Mouse (Mus musculus): ENCODE measurements around the gene Dcun1d5. TPM values are rescaled to one million over a fixed set of nuclear protein-coding genes. Genes with fewer than 3 reads are reported as not detected.

Gene Dcun1d5
- total and polyA plus RNA-seq, 3 experiments = 187 to 242 TPM; not detected in 1

- TF ChIP-seq SIN3A (IDR thresholded peaks at IDR 0.05; ENCODE audit: low read length) (peak; percentile 86), ZC3H11A (IDR thresholded peaks at IDR 0.05; ENCODE audit: low read depth, low read length) (0 out of 2 replicates have a peak, but pooled peaks have one; percentile 11)
These were observed 16.9 kb upstream of the Dcun1d5 start (continued) for GRCm38 (mm10) chr9:7167339-7167998.

- Histone ChIP-seq H3K4me3 (ENCODE audit: control insufficient read depth in 1 of 2, insufficient read depth in 1 of 2, low read depth in 2 of 2, low read length in 2 of 2) (no peak overlapping the region), H3K9me3 (replicated peaks; ENCODE audit: insufficient read depth, low read length) (no peaks in the 10 kb centered on the region), H3K36me3 (ENCODE audit: control insufficient read depth in 1 of 2, insufficient read depth in 2 of 2, low read length in 2 of 2) (0 out of 4 replicates have a peak, but pooled peaks cover 0 to 2% of the 10 kb centered on the region in 2 experiments), H3K9ac (ENCODE audit: control insufficient read depth, low read depth, low read length, poor library complexity, severe bottlenecking) (no peak overlapping the region), H3K27ac (ENCODE audit: control insufficient read depth, low read depth, low read length) (no peak overlapping the region), H3K4me1 (ENCODE audit: control insufficient read depth in 1 of 2, insufficient read depth in 2 of 2, low read length in 2 of 2) (no peaks in the 10 kb centered on the region), H3K79me2 (ENCODE audit: control insufficient read depth, insufficient read depth, low read length, poor library complexity) (no peaks in the 10 kb centered on the region), H3K27me3 (ENCODE audit: control insufficient read depth in 1 of 2, insufficient read depth in 2 of 2, low read length in 2 of 2) (no peaks in the 10 kb centered on the region)
- TF ChIP-seq BHLHE40 (IDR thresholded peaks at IDR 0.05; ENCODE audit: borderline replicate concordance, low read depth, low read length) = no peak
- DNase-seq (ENCODE audit: low read depth, low spot score) = no peak
These were observed 10.6 kb upstream of the Dcun1d5 start for GRCm38 (mm10) chr9:7173756-7174155.

GRCm38 (mm10) chr9:7176618-7177610 is 7.4 kb upstream of the Dcun1d5 start:
- Histone ChIP-seq H3K9me3 (replicated peaks; ENCODE audit: insufficient read depth, low read length) (no peaks in the 10 kb centered on the region), H3K36me3 (ENCODE audit: control insufficient read depth in 1 of 2, insufficient read depth in 2 of 2, low read length in 2 of 2) (no peaks in the 10 kb centered on the region; a peak in 1 of 4 replicates), H3K27me3 (ENCODE audit: control insufficient read depth in 1 of 2, insufficient read depth in 2 of 2, low read length in 2 of 2) (no peaks in the 10 kb centered on the region), H3K4me1 (ENCODE audit: control insufficient read depth in 1 of 2, insufficient read depth in 2 of 2, low read length in 2 of 2) (no peaks in the 10 kb centered on the region), H3K9ac (ENCODE audit: control insufficient read depth, low read depth, low read length, poor library complexity, severe bottlenecking) (peak overlapping the region; percentile 42), H3K79me2 (ENCODE audit: control insufficient read depth, insufficient read depth, low read length, poor library complexity) (no peaks in the 10 kb centered on the region), H3K4me3 (ENCODE audit: control insufficient read depth in 1 of 2, insufficient read depth in 1 of 2, low read depth in 2 of 2, low read length in 2 of 2) (peak overlapping the region; percentile 30 to 50; a peak in 3 of 4 replicates), H3K27ac (ENCODE audit: control insufficient read depth, low read depth, low read length) (no peak overlapping the region)
- TF ChIP-seq SMC3 (IDR thresholded peaks at IDR 0.05; ENCODE audit: low read depth, low read length) (no peak), POLR2A (IDR thresholded peaks at IDR 0.05; ENCODE audit: control insufficient read depth in 1 of 2, insufficient read depth in 1 of 2, low read depth in 1 of 2, low read length in 2 of 2, poor library complexity in 1 of 2) (peak in 1 of 2 experiments; percentile 19; a peak in 1 of 4 replicates), GATA1 (IDR thresholded peaks at IDR 0.05; ENCODE audit: low read depth, low read length) (no peak), ZMIZ1 (IDR thresholded peaks at IDR 0.05; ENCODE audit: low read depth, low read length) (no peak), E2F4 (IDR thresholded peaks at IDR 0.05; ENCODE audit: borderline replicate concordance, low read depth, low read length) (no peak), ZKSCAN1 (IDR thresholded peaks at IDR 0.05; ENCODE audit: low read depth, low read length) (no peak), ELF1 (IDR thresholded peaks at IDR 0.05; ENCODE audit: low read depth, low read length) (0 out of 2 replicates have a peak, but pooled peaks have one; percentile 62), MEF2A (IDR thresholded peaks at IDR 0.05; ENCODE audit: extremely low read depth, insufficient replicate concordance, low read depth, low read length, poor library complexity, severe bottlenecking) (no peak), CHD1 (IDR thresholded peaks at IDR 0.05; ENCODE audit: low read depth, low read length) (no peak), HCFC1 (IDR thresholded peaks at IDR 0.05; ENCODE audit: low read depth, low read length) (peak; percentile 76), ZC3H11A (IDR thresholded peaks at IDR 0.05; ENCODE audit: low read depth, low read length) (no peak), SIN3A (IDR thresholded peaks at IDR 0.05; ENCODE audit: low read length) (peak; percentile 85), JUND (IDR thresholded peaks at IDR 0.05; ENCODE audit: low read depth, low read length) (no peak), POLR2AphosphoS2 (IDR thresholded peaks at IDR 0.05; ENCODE audit: low read length) (no peak)
- peak; percentile 84 for DNase-seq (ENCODE audit: low read depth, low spot score)

Data from MEL (cell line).